Mouse (Mus musculus) hindbrain, embryonic 14.5 days (tissue): ENCODE measurements at regions not wholly inside any gene's neighbourhood (a gene's known extent, or its start where the extent isn't known, plus 50 kb on each side); places are given as distances from the start of the nearest gene placed in this dataset.

Source experiments
- ATAC-seq: fragments of 200-750 bp; cut with Nextera tagmentation; 2 replicates; pipeline ENCODE4 v1.8.0; 2017; ENCODE audit warnings: moderate number of reproducible peaks, mild to moderate bottlenecking, moderate TSS enrichment, moderate library complexity; ENCODE audit not compliant: low FRiP score
- DNase-seq: peaks from one replicate; pipeline ENCODE4 v3.0.0-alpha.2; 2015; ENCODE audit warnings: low spot score
- H3K27ac ChIP-seq: fragments of 300-500 bp; sonication (generic); 2 replicates; pipeline ENCODE4 v1.5.1; 2014; ENCODE audit warnings: mild to moderate bottlenecking, moderate library complexity
- H3K27me3 ChIP-seq: fragments of 300-500 bp; sonication (generic); 2 replicates; pipeline ENCODE4 v1.6.1; 2014; ENCODE audit warnings: mild to moderate bottlenecking, low read length, mixed read lengths; ENCODE audit not compliant: control insufficient read depth, insufficient read depth
- H3K36me3 ChIP-seq: fragments of 300-500 bp; sonication (generic); replicated peaks from 2 replicates; pipeline ENCODE4 v1.6.1; 2014; ENCODE audit not compliant: control insufficient read depth, insufficient read depth
- H3K4me1 ChIP-seq: fragments of 300-500 bp; sonication (generic); replicated peaks from 2 replicates; pipeline ENCODE4 v1.6.1; 2014; ENCODE audit warnings: antibody characterized with exemption, low read length, mixed read lengths; ENCODE audit not compliant: control insufficient read depth, insufficient read depth
- H3K4me2 ChIP-seq: fragments of 300-500 bp; sonication (generic); replicated peaks from 2 replicates; pipeline ENCODE4 v1.6.1; 2014; ENCODE audit warnings: mild to moderate bottlenecking, moderate library complexity
- H3K4me3 ChIP-seq: fragments of 300-500 bp; sonication (generic); replicated peaks from 2 replicates; pipeline ENCODE4 v1.5.1; 2014; ENCODE audit warnings: mild to moderate bottlenecking, low read length
- H3K9ac ChIP-seq: fragments of 300-500 bp; sonication (generic); 2 replicates; pipeline ENCODE4 v1.6.1; 2014
- H3K9me3 ChIP-seq: fragments of 300-500 bp; sonication (generic); 2 replicates; pipeline ENCODE4 v1.6.1; 2016; ENCODE audit warnings: low read length; ENCODE audit not compliant: control insufficient read depth
- WGBS: fragments of 180-500 bp; shearing (Covaris S2); extraction: QIAGEN DNeasy Blood & Tissue Kit; methylation state at CpG from one replicate; pipeline ENCODE4 v1.1.7; 2014; 5-methylcytosine and 5-hydroxymethylcytosine counted together

DNA sequence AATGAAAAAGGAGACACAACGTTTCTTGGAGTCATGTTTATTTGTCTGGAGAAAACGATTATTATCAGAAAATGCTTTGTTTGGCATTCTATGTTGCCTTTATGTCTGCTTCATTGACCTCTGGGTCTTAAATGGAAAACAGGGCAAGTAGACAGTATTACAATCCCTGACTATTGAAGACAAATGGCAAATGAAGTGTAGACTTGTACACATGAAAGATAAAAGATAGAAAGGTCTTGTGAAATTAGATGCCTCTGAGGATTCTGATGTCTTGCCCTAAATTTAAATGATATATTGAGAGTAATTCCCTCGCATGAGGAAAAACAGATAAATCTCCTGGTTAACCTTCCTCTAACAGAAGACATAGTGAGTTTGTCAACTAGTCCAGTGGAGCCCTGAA lies 1186.7 kb downstream of the Slitrk1 start:
- no peaks in the 10 kb centered on the region for H3K27me3 ChIP-seq
- H3K4me2 ChIP-seq: no peak overlapping the region
- DNase-seq (no peak), ATAC-seq (no peak)
- H3K9ac ChIP-seq: no peak overlapping the region
- no peaks in the 10 kb centered on the region for H3K4me1 ChIP-seq
- 69% methylated on average over 3 of the region's 3 CpGs for WGBS
- H3K4me3 ChIP-seq: no peak overlapping the region
- no peaks in the 10 kb centered on the region for H3K9me3 ChIP-seq
- no peaks in the 10 kb centered on the region for H3K36me3 ChIP-seq
- no peak overlapping the region for H3K27ac ChIP-seq

DNA sequence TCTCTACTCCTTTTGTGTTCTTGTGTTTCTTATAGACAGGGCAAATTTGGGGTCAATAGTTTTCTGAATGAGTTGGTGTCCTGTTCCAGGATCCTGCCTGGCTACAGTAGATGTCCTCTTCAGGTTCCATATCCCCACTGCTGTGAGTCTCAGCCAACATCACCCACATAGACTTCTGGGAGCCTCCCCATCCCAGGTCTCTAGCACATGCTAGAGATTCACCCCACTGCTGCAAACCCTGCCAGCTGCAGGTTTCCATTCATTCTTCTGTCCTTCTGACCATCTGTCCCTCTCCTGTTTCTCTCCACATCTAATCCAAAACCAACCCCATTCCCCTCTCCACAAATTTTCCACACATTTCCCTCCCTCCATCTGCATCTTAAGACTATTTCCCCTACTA lies 1225.6 kb downstream of the Slitrk1 start:
- DNase-seq (no peak), ATAC-seq (no peak)
- Histone ChIP-seq H3K27me3 (no peaks in the 10 kb centered on the region), H3K9ac (no peak overlapping the region), H3K36me3 (no peaks in the 10 kb centered on the region), H3K27ac (no peak overlapping the region), H3K9me3 (no peaks in the 10 kb centered on the region), H3K4me2 (no peak overlapping the region), H3K4me1 (no peaks in the 10 kb centered on the region), H3K4me3 (no peak overlapping the region)

DNA sequence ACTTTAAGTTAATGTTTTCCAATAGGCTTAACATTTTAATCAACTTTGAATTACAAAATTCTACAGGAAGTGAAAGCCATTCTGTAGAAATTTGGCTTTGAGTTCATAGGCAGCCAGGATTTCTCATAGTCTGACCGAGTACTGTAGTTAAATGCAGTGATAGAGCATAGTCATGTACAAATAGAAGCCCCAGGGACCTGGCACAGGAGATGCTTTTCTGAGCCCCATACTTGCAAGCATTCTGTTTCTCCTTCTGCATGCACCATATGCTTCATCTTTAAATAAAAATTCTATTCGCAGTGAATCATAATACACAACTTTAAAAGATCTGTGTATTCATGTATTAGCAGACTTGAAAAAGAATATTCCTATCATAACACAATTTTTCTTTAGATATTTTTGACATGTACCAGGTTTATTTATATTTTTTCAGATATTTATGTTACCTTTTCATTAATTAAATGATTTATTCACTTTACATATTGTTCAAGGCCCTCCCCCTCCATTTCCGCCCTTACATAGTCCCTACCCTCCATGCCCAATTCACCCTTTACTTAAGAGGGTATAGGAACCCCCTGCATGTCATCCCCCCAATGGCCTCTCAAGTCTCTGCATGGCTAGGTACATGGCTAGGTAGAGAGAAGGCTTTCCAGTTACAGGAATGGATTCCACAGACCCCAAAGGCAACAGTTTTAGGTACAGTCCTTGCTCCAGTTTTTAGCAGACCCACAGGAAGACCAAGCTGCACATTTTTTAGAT lies 1226.5 kb downstream of the Slitrk1 start:
- ATAC-seq (no peak), DNase-seq (no peak)
- 93% methylated on average over 3 of the region's 3 CpGs for WGBS
- Histone ChIP-seq H3K4me2 (no peak overlapping the region), H3K36me3 (no peaks in the 10 kb centered on the region), H3K4me1 (no peaks in the 10 kb centered on the region), H3K9ac (no peak overlapping the region), H3K4me3 (no peak overlapping the region), H3K27me3 (no peaks in the 10 kb centered on the region), H3K9me3 (no peaks in the 10 kb centered on the region), H3K27ac (no peak overlapping the region)

DNA sequence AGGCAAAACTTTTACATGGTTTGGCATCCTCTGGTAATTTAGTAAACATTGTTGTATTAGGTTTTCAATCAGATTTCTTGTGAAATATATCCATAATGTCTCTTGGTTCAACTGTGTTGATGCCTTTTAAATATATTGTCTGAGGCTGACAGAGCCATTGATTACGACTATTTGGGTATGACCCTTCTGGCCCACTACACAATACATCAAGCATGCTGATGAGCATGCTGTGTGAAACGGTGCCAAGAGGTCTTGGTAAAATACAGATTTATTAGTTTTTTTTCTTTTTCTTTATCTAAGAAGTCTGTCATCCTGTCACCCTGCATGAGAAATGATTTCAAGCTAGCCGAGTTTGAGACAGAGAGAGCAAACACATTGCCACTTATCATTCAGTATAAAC lies 1257.4 kb downstream of the Slitrk1 start:
- ATAC-seq: no peak
- Histone ChIP-seq H3K27me3 (no peaks in the 10 kb centered on the region), H3K9me3 (no peaks in the 10 kb centered on the region), H3K36me3 (no peaks in the 10 kb centered on the region), H3K4me2 (no peak overlapping the region), H3K27ac (no peak overlapping the region), H3K4me3 (no peak overlapping the region), H3K9ac (no peak overlapping the region), H3K4me1 (no peaks in the 10 kb centered on the region)
- no peak for DNase-seq
- WGBS: 18% methylated on average over 3 of the region's 3 CpGs

DNA sequence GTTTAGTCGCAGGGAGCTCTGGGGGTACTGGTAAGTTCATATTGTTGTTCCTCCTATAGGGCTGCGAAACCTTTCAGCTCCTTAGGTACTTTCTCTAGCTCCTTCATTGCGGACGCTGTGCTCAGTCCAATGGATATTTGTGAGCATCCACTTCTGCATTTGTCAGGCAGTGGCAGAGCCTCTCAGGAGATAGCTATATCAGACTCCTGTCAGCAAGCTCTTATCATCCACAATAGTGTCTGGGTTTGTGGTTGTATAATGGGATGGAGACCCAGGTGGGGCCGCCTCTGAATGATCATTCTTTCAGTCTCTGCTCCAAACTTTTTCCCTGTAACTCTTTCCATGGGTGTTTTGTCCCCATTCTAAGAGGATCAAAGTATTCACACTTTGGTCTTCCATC lies 1298.5 kb downstream of the Slitrk1 start:
- Histone ChIP-seq H3K4me2 (no peak overlapping the region), H3K27ac (no peak overlapping the region), H3K27me3 (no peaks in the 10 kb centered on the region)

DNA sequence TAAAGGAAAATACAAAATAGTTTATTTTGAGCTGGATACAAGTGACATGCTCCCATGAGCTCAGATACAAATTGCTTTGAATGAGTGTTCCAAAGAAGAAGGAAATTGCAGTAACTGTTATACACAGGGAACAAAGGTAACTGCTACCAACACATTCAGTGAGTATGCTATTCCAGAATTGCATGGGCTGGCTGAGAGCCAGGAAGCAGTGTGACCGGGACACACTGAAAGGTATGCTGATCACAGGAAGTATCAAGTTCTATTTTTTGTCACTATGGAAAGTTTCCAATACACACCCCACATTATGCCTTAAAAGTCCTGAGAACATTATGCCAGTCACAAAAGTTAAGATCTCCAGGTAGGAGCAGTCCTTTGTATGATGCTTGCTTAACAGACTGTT lies 1299.6 kb downstream of the Slitrk1 start:
- no peak overlapping the region for H3K4me2 ChIP-seq
- H3K27ac ChIP-seq: no peak overlapping the region
- H3K36me3 ChIP-seq: no peaks in the 10 kb centered on the region
- WGBS: 48% methylated on average over 1 of the region's 1 CpGs
- H3K4me3 ChIP-seq: no peak overlapping the region
- no peaks in the 10 kb centered on the region for H3K4me1 ChIP-seq
- no peaks in the 10 kb centered on the region for H3K9me3 ChIP-seq
- DNase-seq: no peak
- H3K9ac ChIP-seq: no peak overlapping the region
- no peak for ATAC-seq
- H3K27me3 ChIP-seq: no peaks in the 10 kb centered on the region

More for the DNA sequence above, 1298.5 kb downstream of the Slitrk1 start:
- no peaks in the 10 kb centered on the region for H3K9me3 ChIP-seq
- H3K36me3 ChIP-seq: no peaks in the 10 kb centered on the region
- H3K9ac ChIP-seq: no peak overlapping the region
- no peaks in the 10 kb centered on the region for H3K4me1 ChIP-seq
- H3K4me3 ChIP-seq: no peak overlapping the region
- WGBS: 92% methylated on average over 5 of the region's 5 CpGs
- DNase-seq (no peak), ATAC-seq (no peak)

DNA sequence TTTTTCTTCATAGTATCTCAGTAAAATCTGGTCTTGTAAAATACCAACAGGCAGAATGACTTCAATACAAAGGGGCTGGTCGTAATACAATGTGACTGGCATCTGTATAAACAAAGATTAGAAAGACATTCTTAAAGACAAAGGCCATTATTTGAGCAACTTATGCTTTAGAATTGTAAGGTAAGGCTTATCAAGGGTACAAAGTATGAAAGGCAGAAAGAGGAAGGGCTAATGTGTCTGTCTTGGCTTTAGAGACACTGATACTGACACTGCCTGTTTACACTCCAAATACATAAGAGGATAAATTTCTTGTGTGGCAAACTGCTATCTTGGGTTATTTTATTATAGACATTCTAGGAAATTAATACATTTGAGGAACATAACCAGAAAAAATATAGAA lies 1310.8 kb downstream of the Slitrk1 start:
- no peak for ATAC-seq
- H3K4me3 ChIP-seq: no peak overlapping the region
- WGBS: 72% methylated on average over 1 of the region's 1 CpGs
- H3K27me3 ChIP-seq: no peaks in the 10 kb centered on the region
- no peak overlapping the region for H3K4me2 ChIP-seq
- DNase-seq: no peak
- no peaks in the 10 kb centered on the region for H3K36me3 ChIP-seq
- no peak overlapping the region for H3K27ac ChIP-seq
- no peaks in the 10 kb centered on the region for H3K9me3 ChIP-seq
- H3K9ac ChIP-seq: no peak overlapping the region
- H3K4me1 ChIP-seq: no peaks in the 10 kb centered on the region

DNA sequence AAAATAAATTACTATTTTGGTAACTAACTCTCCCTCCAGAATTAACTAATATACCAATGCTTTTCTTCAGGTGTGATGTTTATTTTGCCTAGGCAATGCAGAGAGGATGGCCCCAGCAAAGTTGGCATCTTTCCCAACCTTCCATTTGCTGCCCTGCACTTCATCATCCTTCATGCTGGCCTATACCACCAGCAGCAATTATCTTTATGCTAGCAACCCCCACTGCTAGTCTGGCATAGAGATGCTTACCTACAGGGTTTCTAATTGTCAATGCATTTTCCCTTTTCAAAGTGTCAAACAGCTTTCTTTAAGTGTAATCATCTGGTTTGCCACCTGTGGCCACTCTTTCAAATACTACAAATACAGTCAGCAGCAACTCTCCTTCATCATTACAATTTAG lies 1327.2 kb downstream of the Slitrk1 start:
- H3K9me3 ChIP-seq: no peaks in the 10 kb centered on the region
- ATAC-seq: peak; percentile 66; the same call in 1 of the 2 replicates
- no peaks in the 10 kb centered on the region for H3K36me3 ChIP-seq
- H3K27me3 ChIP-seq: no peaks in the 10 kb centered on the region
- no peaks in the 10 kb centered on the region for H3K4me1 ChIP-seq
- DNase-seq: peak; percentile 40
- H3K4me2 ChIP-seq: no peak overlapping the region
- H3K27ac ChIP-seq: no peak overlapping the region
- H3K4me3 ChIP-seq: no peak overlapping the region
- no peak overlapping the region for H3K9ac ChIP-seq

DNA sequence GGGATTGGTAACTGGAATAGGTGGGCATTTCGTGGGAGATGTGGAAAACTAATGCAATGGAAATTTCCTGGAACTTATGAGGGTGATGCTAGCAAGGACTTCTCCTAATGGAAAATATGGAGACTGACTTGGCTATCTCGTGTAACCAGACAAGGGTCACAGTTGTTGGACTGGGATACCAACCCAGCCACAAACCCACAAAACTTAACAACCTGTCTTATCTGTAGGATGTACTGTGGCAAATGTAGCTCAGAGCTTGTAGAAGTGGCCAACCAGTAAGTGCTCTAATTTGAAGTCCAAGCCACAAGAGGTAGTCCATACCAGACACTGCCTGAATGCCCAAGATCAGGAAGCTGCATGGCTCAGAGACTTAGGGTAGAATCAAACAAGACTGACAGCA lies 1329.7 kb downstream of the Slitrk1 start:
- Histone ChIP-seq H3K9ac (no peak overlapping the region), H3K4me3 (no peak overlapping the region), H3K27me3 (no peaks in the 10 kb centered on the region), H3K4me2 (no peak overlapping the region), H3K4me1 (no peaks in the 10 kb centered on the region), H3K27ac (no peak overlapping the region), H3K9me3 (no peaks in the 10 kb centered on the region), H3K36me3 (no peaks in the 10 kb centered on the region)
- DNase-seq: no peak
- no peak for ATAC-seq
- 82% methylated on average over 2 of the region's 2 CpGs for WGBS

DNA sequence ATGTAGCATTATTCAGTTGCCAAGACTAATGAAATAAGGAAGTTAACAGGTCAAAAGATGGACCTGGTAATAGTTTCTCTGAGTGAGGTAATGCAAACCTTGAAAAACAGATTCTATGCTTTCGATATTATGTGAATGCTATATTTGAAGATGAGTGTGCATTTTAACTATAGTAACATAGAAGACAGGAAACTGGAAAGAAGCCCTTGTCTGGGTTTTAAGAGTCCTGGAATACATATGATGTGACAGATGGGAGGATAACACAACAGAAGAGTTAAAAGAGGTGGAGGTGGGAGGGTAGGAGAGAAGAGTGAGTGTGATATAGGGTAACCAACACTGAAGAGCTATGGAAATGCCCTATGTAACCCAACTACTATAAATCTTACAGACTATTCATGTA lies 1343.3 kb downstream of the Slitrk1 start:
- WGBS: 94% methylated on average over 1 of the region's 1 CpGs

More for the DNA sequence above, 1343.3 kb downstream of the Slitrk1 start:
- no peak overlapping the region for H3K4me2 ChIP-seq
- no peak overlapping the region for H3K4me3 ChIP-seq
- no peak for DNase-seq
- no peak overlapping the region for H3K9ac ChIP-seq
- no peaks in the 10 kb centered on the region for H3K36me3 ChIP-seq
- no peaks in the 10 kb centered on the region for H3K27me3 ChIP-seq
- no peaks in the 10 kb centered on the region for H3K4me1 ChIP-seq
- no peaks in the 10 kb centered on the region for H3K9me3 ChIP-seq
- no peak for ATAC-seq
- no peak overlapping the region for H3K27ac ChIP-seq
